Mouse (Mus musculus): ENCODE results near the gene Mrm2.
A peak's percentile ranks its signal among the peaks of the same experiment; 100 is the strongest.

Mrm2 gene

DNA sequence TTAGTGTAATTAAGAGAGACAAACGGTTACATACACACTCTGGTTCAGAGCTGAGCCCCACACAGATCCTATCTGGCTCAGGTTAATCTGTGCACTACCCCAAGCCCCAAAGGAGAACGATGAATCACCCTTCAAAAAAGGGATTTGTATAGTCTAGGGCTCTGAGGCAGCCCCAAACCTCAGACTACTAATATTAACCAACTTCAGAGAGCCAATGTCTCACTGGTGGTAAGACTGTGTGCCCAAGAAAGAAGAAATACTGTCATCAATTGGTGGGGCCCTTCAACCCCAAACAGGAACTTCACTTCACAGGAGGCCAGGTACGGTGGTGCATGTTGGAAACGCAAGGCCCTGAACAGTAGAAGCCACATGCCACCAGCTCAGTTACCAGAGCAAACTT, 13.5 kb upstream of the Mrm2 start:
- DNase-seq (ENCODE audit: low read depth, low spot score) = no peak

DNA sequence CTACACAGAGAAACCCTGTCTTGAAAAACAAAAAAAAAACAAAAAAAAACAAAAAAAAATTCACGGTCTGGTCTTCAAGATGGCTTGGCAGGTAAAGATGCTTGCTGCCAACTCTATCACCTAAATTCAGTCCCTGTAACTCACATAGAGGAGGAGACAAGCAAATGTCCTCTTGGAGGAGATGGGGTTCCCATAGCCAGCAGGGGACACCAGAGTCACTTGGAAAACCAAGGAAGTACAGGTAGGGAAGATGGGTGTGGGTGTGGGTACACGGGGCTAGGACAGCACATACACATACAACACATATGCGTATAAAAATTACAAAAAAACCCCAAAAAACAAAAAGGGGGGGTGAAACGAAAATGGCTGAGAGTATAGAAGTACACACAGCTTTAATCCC, 11.2 kb upstream of the Mrm2 start:
- DNase-seq (ENCODE audit: low read depth, low spot score) = no peak

DNA sequence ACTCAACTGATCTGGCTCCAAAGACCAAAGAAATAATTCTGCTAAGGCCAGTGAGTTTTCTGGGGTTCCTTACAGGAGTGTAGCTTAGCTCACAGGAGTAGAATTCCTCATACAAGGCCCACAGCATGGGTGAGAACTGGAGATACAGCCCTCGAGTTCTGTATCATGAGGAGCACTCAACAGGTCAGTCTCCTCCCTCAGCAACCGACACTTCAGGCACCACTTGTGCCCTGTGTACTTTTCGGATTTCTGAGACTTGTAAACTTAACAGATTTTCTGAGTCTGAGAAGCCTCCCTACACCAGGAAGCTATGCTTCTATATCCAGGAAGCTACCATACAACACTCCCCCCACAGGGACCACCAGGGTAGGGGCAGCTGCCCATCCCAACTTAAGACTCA, 8.1 kb upstream of the Mrm2 start:
- no peak for DNase-seq (ENCODE audit: low read depth, low spot score)

DNA sequence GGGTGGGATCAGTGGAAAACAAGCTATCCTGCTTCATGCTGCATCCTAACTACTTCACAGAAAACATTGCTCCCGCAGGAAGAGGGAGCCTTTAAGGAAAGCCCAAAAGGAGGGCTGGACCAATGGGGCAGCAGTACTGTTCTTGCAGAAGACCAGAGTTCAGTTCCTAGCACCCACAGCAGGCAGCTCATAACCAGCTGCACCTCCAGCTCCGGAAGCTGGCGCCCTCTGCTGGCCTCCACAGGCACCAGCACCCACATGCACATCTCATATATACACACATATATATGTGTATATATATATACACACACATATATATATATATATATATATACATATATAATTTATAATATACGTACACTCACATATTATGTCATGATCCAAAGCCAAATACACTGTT, 7.1 kb upstream of the Mrm2 start:
- no peak for DNase-seq (ENCODE audit: low read depth, low spot score)

DNA sequence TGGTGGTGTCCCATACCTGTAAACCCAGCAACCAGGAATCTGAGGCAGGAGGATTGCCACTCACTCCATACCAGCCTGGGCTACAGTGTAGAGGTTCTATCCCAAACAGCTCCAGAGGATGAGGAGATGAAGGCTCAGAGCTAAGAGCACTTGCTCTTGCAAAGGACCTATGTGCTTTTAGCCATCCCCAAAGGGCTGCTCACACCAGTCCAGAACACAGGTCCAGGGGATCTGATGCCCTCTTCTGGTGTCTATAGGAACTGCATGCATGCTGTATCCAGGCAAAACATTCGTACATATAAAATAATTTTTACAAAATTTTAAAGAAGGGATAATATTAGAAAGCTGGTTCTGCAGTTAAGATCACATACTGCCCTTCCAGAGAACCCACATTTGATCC, 5.0 kb upstream of the Mrm2 start:
- DNase-seq (ENCODE audit: low read depth, low spot score) = no peak

DNA sequence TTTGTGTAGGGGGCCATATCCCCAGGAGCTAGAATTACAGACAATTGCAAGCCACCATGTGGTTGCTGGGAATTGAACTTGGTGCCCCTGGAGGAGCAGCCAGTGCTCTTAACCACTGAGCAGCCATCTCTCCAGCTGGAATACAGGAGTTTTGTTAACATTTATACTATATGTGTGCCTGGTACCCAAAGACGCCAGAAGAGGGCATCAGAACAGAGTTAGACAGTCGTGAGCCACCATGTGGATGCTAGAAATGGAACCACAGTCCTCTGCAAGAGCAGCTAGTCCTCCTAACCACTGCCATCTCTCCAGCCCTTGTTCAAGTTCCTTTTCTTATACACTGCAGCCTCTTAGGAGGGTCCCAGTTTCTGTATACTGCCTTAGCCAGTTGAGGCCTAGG, 1.9 kb upstream of the Mrm2 start:
- no peak for DNase-seq (ENCODE audit: low read depth, low spot score)

DNA sequence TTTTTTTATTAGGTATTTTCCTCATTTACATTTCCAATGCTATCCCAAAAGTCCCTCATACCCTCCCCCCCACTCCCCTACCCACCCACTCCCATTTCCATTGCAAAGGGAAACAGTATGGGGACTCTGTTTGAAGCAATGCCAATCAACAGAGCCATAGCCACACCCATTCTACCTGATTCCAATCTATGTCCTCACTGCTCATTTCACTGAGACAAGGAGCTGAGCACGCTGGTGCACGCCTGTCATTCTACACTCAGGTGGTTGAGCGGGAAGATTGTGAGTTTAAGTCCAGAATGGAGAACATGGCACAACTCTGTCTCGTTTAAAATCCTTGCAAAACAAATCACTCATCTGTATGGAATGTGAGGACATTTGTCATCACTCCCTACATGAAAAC, 821 bp upstream of the Mrm2 start:
- DNase-seq (ENCODE audit: low read depth, low spot score) = no peak

DNA sequence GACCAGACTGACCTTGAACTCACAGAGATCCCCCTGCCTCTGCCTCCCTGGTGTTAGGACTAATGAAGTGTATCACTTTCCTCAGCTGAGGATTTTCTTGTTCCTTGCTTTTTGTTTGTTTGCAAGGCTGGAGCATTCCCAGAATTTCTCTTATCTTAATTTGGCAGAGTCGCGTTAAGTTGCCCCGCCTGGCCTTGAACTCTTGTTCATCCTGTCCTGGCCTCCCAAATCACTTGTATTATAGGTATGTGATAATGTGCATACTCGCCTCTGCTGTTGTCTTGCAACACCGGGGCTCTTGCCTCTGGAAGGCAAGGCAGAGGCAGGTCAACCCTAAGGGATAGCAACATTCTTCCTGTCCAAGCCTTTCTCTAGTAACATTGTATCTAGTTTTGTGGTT, 7.6 kb downstream of the Mrm2 start:
- DNase-seq (ENCODE audit: low read depth, low spot score) = no peak

DNA sequence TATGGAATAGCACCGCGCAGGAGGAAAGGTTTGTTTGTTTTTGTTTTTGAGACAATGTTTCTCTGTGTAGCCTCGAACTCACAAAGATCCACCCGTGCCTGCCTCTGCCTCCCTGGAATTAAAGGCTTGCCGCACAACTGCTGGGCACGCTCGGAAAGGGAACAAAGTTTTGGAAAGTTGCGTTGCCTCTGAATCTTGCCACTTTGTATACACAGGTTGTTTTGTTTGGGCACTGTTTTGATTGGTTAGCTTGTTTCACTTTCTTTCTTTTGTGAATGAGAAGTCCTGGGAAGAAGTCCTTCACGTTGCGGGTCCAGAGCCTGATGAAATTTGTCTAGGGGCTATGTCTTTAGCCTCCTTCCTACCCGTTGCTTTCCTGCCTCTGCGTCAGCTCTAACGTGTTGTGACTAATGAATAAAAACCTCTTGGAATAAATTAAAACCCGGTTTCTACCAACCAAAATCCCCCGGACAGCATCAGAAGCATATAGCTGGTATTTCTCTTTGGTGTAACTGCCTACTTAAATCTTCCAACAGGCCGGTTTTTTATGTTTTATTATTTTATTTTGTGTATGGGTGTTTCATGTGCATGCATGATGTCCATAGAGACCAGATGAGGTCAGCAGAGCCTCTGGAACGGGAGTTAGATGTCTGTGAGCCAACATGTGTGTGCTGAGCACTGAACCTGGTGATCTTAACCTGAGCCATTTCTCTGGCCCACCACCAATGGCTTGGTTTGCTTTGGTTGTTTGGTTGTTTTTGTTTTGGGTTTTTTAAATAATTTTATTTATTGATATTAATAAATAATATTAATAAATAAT, 9.7 kb downstream of the Mrm2 start:
- DNase-seq (ENCODE audit: low read depth, low spot score) = no peak

DNA sequence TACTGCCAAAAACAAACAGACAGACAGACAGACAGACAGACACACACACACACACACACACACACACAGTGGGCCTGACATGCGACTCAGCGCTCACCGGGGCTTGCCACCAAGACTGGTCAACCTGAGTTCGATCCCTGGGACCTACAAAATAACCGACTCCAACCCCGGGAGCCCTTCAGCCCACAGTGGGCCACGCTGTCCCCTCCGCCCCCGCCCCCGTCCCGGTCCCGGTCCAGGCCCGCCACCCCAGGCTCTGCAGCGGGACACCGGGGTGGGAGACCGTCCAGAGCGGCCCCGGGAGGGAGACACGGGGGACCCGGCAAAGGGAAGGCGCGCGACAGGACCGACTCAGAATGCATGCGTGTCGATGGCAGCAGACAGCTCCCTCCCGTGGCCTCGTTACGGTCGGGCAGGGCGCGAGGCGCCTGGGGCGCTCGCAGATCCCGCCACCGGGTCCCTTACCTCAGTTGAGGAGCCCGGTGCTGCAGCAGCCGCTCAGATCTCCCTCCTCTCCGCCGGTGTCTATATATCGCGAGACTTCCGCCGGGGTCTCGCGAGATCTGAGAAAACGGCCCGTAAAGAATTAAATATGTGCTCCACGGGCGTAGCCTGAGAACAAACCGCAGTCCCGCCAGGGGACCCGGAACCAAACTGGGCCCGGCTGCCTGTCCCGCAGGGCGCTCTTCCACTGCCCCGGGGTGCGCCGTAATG, 10.5 kb downstream of the Mrm2 start, which contains the start of the genes Mad1l1 and Nudt1:
TSS of gene Mad1l1 (minus strand) at position 511 of the 714 bp plus-strand sequence.
TSS of gene Nudt1 (plus strand) at position 615 of the 714 bp plus-strand sequence.
- DNase-seq (ENCODE audit: low read depth, low spot score) = peak; percentile 89

DNA sequence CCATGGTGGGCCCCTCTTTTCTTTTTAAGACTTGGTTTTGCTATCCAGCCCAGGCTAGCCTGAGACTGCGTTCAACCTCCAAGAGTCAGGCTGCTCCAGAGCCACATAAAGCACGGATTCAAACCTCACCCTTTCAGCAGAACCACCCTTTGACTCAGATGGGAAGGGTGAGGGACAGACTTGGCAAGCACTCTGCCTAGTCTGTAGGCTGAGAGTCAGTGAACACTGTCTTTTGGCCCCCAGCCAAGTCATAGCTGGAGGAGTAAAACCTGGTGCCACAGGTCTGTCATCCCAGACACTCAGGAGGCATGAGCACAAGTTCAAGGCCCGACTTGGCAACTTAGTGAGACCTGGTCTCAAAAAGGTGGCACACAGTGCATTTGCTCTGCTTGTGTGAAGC, 15.0 kb downstream of the Mrm2 start:
- DNase-seq (ENCODE audit: low read depth, low spot score) = no peak

DNA sequence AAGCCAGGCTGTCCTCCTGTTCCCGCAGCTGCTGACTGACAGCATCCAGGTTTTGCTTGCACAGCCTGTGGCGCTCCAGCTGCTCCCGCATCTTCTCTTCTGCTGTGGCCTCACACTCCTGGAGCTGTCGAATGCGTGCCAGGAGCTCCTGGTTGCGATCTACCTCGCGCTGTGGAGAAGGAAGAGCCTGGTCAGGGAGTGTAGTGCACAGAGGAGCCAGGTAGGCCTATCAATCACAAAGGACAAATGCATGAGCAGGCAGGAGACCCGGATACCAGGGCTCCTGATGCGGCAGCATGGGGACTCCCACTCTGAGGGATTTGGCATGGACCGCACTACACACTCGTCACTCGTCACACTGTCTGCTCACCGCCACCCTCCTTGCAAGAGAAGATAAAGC, 24.1 kb downstream of the Mrm2 start:
- DNase-seq (ENCODE audit: low read depth, low spot score) = no peak

DNA sequence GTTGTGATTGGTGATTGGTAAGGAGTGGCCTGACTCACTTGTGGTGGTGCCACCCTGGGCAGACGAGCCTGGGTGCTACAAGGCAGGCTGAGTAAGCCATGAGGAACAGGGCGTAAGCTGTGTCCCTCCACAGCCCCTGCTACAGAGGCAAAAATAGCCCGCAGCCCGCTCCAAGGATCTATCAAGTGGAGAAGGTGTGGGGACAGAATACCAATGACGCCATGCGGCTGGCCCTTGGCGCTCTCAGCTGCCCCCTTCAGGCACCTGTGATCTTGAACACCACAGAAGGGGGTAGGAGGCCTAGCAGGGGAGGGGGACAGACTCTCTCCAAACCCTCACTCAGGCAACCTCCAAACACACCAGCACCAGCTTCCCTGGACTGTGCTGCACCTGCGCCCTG, 25.7 kb downstream of the Mrm2 start:
- DNase-seq (ENCODE audit: low read depth, low spot score) = no peak

DNA sequence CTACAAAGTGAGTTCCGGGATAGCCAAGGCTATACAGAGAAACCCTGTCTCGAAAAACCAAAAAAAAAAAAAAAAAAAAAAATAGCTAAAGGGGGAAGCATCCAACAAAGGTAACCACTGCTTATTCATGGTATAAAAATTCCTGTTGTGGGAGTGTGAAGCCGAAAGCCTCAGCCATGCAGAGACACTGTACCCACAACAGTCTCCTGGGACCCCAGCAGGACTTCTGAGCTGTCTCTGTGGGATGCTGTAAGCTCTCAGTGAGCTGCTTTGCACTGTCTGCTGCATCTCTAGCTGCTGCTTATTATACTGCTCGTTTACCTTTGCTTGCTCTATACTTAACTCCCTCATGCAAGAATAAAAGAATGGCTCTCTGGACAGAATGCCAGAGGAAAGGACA, 33.4 kb downstream of the Mrm2 start:
- DNase-seq (ENCODE audit: low read depth, low spot score) = no peak

DNA sequence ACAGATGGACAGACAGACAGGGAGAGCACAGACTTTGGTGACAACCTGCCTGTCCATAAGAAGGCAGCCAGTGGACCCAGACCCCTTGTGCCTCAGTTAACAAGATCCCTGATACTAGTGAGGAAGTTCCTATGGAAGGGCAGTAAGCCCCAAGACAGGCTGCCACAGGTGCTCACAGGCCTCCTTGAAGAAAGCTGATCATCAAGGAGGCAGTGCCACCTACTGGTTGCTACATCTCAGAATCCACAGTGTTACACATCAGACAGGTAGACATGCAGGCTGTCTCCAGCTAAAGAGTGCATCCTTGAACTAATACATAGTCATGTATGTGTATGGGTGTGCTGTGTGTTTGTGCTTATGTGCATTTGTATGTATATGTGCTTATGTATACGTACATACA, 39.5 kb downstream of the Mrm2 start:
- DNase-seq (ENCODE audit: low read depth, low spot score) = no peak

DNA sequence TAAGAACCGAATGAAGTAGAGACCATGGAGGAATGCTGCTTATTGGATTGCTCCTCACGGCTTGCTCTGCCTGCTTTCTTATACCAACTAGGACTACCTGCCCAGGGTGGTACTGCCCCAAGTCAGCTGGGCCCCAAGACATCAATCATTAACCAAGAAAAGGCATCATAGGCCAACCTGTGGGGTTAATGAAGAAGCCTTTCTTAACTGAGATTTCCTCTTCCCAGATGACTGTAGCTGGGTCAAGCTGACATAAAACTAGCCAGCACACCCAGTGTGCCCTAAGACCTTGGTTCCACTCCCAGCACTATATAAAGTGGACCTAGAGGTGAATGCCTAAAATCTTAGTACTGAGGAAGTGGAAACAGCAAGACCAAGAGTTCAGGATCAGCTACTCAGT, 42.5 kb downstream of the Mrm2 start:
- no peak for DNase-seq (ENCODE audit: low read depth, low spot score)

DNA sequence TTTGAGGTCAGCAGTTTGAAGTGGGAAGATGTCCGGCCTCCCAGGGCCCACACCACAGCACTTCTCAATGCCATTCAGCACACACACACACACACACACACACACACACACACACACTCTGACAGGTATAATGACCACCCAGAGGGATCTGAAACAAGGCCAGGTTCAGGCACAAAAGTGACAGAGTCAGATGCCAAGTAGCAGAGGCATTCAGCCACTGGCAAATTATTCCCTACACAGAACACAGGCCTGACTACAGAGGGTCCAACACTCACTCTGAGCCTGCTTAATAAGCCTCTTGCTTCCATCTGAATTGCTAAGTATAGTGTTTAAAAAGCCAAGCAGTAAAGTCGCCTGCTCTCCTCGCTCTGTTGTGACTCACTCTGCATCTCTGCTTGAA, 43.4 kb downstream of the Mrm2 start:
- DNase-seq (ENCODE audit: low read depth, low spot score) = no peak

DNA sequence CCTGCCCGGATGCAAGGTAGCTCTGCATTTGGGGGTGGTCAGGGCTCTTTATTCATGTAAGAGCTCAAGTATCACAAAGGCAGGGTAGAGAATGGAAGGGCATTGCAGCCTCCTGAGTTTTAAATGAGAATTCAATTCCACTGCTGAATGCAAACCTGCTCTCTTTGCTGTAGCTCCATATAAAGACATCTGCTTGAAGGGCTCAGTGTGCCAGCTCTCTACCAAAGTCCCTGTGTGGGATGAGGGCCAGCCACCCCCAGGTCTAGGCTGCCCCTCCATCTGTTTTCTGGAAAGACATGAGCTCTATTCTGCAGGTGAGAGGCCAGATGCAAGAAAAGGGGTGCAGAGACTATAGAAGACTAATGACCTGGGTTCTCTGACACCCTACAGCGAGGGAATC, 46.9 kb downstream of the Mrm2 start:
- no peak for DNase-seq (ENCODE audit: low read depth, low spot score)

DNA sequence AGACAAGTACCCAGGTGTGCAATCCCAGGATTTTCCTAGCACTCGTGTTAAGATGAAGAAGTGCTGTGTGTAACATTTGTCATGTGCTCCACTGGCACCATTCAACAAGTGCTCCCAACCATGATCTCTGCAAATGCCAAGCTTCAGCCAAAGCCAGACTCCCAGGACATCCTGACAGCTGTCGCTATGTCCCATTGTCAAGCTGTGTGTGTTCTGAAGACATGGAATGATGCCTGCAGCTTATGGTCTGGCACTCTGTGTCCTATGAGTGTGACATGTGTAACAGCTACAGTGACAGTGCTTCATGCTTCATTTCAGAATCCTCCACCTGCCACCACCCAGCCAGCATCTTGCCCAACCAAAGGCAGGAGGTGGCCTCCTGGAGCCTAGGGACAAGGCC, 47.7 kb downstream of the Mrm2 start:
- DNase-seq (ENCODE audit: low read depth, low spot score) = no peak

DNA sequence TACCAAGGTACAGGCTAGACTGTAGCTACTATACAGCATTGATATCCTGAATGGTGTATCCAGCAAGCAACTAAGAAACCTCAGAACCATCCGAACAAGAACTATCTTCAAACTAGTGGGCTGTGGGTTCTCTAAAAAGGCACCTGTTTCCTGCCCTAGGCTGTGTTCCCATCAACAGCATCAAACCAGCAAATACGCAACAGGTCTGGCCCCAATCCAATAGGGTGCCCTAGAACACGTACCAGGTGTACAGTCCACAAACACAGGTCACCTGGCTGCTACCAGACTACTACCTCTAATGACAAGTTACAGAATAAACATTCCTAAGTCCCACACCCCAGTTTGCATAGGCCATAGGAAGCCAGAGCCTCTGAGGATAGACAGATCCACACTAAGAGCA, 48.8 kb downstream of the Mrm2 start:
- no peak for DNase-seq (ENCODE audit: low read depth, low spot score)

DNA sequence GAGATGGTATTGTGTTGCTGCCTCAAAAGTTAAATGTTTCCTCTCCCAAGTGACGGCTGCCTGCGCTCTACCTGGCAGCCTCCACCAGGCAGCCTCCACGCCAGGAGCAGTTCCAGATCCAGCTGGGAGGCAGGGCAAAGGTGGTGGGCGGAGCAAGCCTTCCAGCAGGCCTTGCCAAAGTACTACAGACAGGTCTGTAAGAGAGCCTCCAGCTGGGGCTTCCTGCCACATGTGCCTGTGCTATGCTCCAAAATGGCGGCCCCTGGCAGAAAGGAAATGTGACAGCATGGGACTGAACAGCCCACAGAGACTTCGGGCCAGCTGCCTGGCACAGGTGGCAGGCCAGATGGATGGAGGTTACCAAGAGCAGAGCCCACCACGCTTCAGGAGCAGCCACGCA, 49.3 kb downstream of the Mrm2 start:
- DNase-seq (ENCODE audit: low read depth, low spot score) = peak; percentile 72

DNA sequence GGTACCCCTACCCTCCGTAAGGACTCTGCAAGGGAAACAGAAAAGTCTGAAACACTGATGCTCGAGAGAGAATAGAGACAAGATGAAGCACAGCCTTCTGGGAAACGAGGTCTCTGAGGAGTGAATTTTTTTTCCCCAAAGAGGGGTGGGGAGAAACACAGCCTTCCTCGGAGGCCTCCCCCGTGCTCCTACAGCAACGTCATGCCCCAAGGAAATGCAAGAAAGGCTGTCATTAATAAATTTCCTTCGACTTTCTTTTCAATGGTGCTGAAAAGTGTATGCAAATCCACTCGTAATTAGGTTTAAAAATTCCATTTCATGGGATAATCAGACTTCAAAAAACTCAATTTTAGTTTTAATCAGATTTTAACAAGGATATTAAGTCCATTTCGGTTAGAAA, 51.5 kb downstream of the Mrm2 start:
- no peak for DNase-seq (ENCODE audit: low read depth, low spot score)

Data from WW6 (cell line).